26 mouse cellular contexts compared by ENCODE assay signal in the genomic region with DNA sequence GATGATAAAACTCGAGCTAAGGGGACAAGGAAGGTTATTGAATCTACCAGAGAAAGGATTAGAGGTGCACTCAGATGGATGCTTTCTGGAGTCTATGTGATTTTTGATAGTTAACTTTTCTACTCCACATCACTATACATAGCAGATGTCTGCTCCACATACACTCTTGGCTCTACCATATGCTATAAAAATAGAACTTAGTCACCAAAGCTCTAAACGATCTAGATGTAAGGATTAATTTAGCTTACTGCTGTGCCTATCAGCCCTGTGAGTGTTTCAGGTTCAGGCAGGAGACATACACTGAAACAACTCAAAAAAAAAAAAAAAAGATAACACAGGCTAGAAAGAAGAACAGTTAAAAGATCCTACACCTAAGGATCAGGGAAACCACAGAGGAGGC.
"Had no signal": no experiment of that assay in that cellular context is flagged by ENCODE, and none has a peak within 500 bp of the region (broad histone marks: within the 10 kb centered on the region; RNA-seq: fewer than 3 reads in every experiment).

No protein-coding gene starts in this region.

- H3K9ac ChIP-seq: hindbrain, embryonic 12.5 days; hindbrain, embryonic 15.5 days; kidney, embryonic 15.5 days; limb, embryonic 13.5 days; limb, embryonic 15.5 days; liver, embryonic 12.5 days; liver, embryonic 14.5 days had no signal

- H3K4me1 ChIP-seq: hindbrain, embryonic 10.5 days; hindbrain, embryonic 12.5 days; hindbrain, embryonic 15.5 days; kidney, embryonic 15.5 days; limb, embryonic 13.5 days; limb, embryonic 15.5 days; liver, embryonic 12.5 days had no signal

- ATAC-seq: hindbrain, postnatal 0 days; intestine, embryonic 16.5 days; liver, embryonic 12.5 days had no signal

- H3K4me2 ChIP-seq: heart, embryonic 11.5 days; hindbrain, embryonic 12.5 days; hindbrain, embryonic 15.5 days; kidney, embryonic 15.5 days; limb, embryonic 13.5 days; limb, embryonic 15.5 days; liver, embryonic 12.5 days had no signal

- H3K9me3 ChIP-seq: hindbrain, embryonic 10.5 days; hindbrain, embryonic 12.5 days; hindbrain, embryonic 15.5 days; kidney, embryonic 15.5 days; limb, embryonic 13.5 days; limb, embryonic 15.5 days; liver, embryonic 12.5 days had no signal

- H3K4me3 ChIP-seq: heart, adult 2 months; hindbrain, embryonic 10.5 days; hindbrain, embryonic 12.5 days; hindbrain, embryonic 15.5 days; kidney, embryonic 15.5 days; limb, embryonic 13.5 days; limb, embryonic 15.5 days; liver, embryonic 12.5 days had no signal

- H3K27me3 ChIP-seq: hindbrain, embryonic 12.5 days; hindbrain, embryonic 15.5 days; kidney, embryonic 15.5 days; limb, embryonic 13.5 days; limb, embryonic 15.5 days; liver, embryonic 12.5 days had no signal

- H3K27ac ChIP-seq: heart, adult 2 months; hindbrain, embryonic 10.5 days; hindbrain, embryonic 12.5 days; hindbrain, embryonic 15.5 days; hindbrain, postnatal 0 days; kidney, embryonic 15.5 days; kidney, postnatal 0 days; limb, embryonic 13.5 days; limb, embryonic 15.5 days; liver, embryonic 12.5 days; liver, embryonic 14.5 days had no signal

- DNase-seq: gastrocnemius, postnatal 14 days; gastrocnemius, postnatal 36 days; heart, adult 11 months; heart, adult 2 months; heart, postnatal 10 days; heart, postnatal 4 days; kidney, adult 11 months; kidney, adult 2 months; kidney, adult 9 months; kidney, postnatal 14 days; kidney, postnatal 36 days; layer of hippocampus, adult 9-11 months; layer of hippocampus, postnatal 36 days; left cerebral cortex, postnatal 4 days had no signal

- H3K36me3 ChIP-seq: hindbrain, embryonic 10.5 days; hindbrain, embryonic 12.5 days; hindbrain, embryonic 15.5 days; kidney, embryonic 15.5 days; limb, embryonic 13.5 days; limb, embryonic 15.5 days; liver, embryonic 12.5 days had no signal
